Mouse (Mus musculus) liver, embryonic 14.5 days (tissue): Measurements from ENCODE around the gene Arl15.

Experiments used
- CTCF ChIP-seq: IDR thresholded peaks from 2 replicates; pipeline ENCODE4 v1.5.1; 2016; ENCODE audit warnings: antibody characterized with exemption, low read depth, control low read depth
- EP300 ChIP-seq: IDR thresholded peaks from 2 replicates; pipeline ENCODE4 v1.6.1; 2016; ENCODE audit warnings: antibody characterized with exemption, low read depth

GRCm38 (mm10) chr13:114142826-114143225 is 348.5 kb downstream of the Arl15 start:
- TF ChIP-seq CTCF (no peak), EP300 (no peak)
